Mouse (Mus musculus): ENCODE measurements around the gene Gbf1. TPM values are rescaled to one million over a fixed set of nuclear protein-coding genes. Genes with fewer than 3 reads are reported as not detected.
A peak's percentile ranks its signal among the peaks of the same experiment; 100 is the strongest.

Gbf1 gene
- polyA plus RNA-seq, 1 experiment from 2014 or later: 69.9 TPM

- no peaks in the 10 kb centered on the region for H3K27me3 ChIP-seq
- no peaks in the 10 kb centered on the region for H3K9me3 ChIP-seq
- no peak overlapping the region for H3K9ac ChIP-seq (replicated peaks)
- no peak for ATAC-seq (ENCODE audit: low FRiP score, low read depth)
- H3K4me3 ChIP-seq: no peak overlapping the region
- no peak overlapping the region for H3K27ac ChIP-seq (replicated peaks)
- H3K36me3 ChIP-seq: peaks cover 69% of the 10 kb centered on the region
- no peaks in the 10 kb centered on the region for H3K4me1 ChIP-seq
- WGBS: 86% methylated on average over 7 of the region's 7 CpGs
- no peak overlapping the region for H3K4me2 ChIP-seq (replicated peaks)
Observed at GRCm38 (mm10) chr19:46285631-46286030, 133.3 kb downstream of the Gbf1 start.

GRCm38 (mm10) chr19:46286047-46286446, 133.7 kb downstream of the Gbf1 start:
- H3K4me3 ChIP-seq: no peak overlapping the region
- no peaks in the 10 kb centered on the region for H3K27me3 ChIP-seq
- no peak for ATAC-seq (ENCODE audit: low FRiP score, low read depth)
- no peaks in the 10 kb centered on the region for H3K4me1 ChIP-seq
- H3K36me3 ChIP-seq: peaks cover 65% of the 10 kb centered on the region
- H3K4me2 ChIP-seq (replicated peaks): no peak overlapping the region
- H3K27ac ChIP-seq (replicated peaks): no peak overlapping the region
- no peaks in the 10 kb centered on the region for H3K9me3 ChIP-seq
- WGBS: 92% methylated on average over 6 of the region's 6 CpGs
- H3K9ac ChIP-seq (replicated peaks): no peak overlapping the region

- Histone ChIP-seq H3K36me3 (peaks cover 56% of the 10 kb centered on the region), H3K9ac (replicated peaks) (no peak overlapping the region), H3K27ac (replicated peaks) (no peak overlapping the region), H3K4me3 (no peak overlapping the region), H3K27me3 (no peaks in the 10 kb centered on the region), H3K4me2 (replicated peaks) (no peak overlapping the region), H3K9me3 (no peaks in the 10 kb centered on the region), H3K4me1 (no peaks in the 10 kb centered on the region)
- WGBS: 95% methylated on average over 3 of the region's 3 CpGs
- ATAC-seq (ENCODE audit: low FRiP score, low read depth): no peak
Observed at GRCm38 (mm10) chr19:46286926-46287325, 134.6 kb downstream of the Gbf1 start.

GRCm38 (mm10) chr19:46287566-46287965, 135.3 kb downstream of the Gbf1 start:
- WGBS: 86% methylated on average over 3 of the region's 3 CpGs

GRCm38 (mm10) chr19:46290535-46291105, 138.3 kb downstream of the Gbf1 start:
- no peak overlapping the region for H3K4me3 ChIP-seq
- no peak for ATAC-seq (ENCODE audit: low FRiP score, low read depth)
- H3K4me1 ChIP-seq: no peaks in the 10 kb centered on the region
- peaks cover 19% of the 10 kb centered on the region for H3K36me3 ChIP-seq
- H3K9ac ChIP-seq (replicated peaks): no peak overlapping the region
- 70% methylated on average over 12 of the region's 12 CpGs for WGBS
- H3K4me2 ChIP-seq (replicated peaks): no peak overlapping the region
- H3K27ac ChIP-seq (replicated peaks): no peak overlapping the region
- H3K27me3 ChIP-seq: no peaks in the 10 kb centered on the region
- no peaks in the 10 kb centered on the region for H3K9me3 ChIP-seq

More at GRCm38 (mm10) chr19:46287566-46287965, 135.3 kb downstream of the Gbf1 start:
- no peak overlapping the region for H3K9ac ChIP-seq (replicated peaks)
- ATAC-seq (ENCODE audit: low FRiP score, low read depth): no peak
- no peaks in the 10 kb centered on the region for H3K27me3 ChIP-seq
- H3K4me1 ChIP-seq: no peaks in the 10 kb centered on the region
- no peak overlapping the region for H3K4me2 ChIP-seq (replicated peaks)
- no peak overlapping the region for H3K27ac ChIP-seq (replicated peaks)
- H3K36me3 ChIP-seq: peaks cover 50% of the 10 kb centered on the region
- H3K4me3 ChIP-seq: no peak overlapping the region
- no peaks in the 10 kb centered on the region for H3K9me3 ChIP-seq

- no peaks in the 10 kb centered on the region for H3K9me3 ChIP-seq
- no peak overlapping the region for H3K9ac ChIP-seq (replicated peaks)
- no peaks in the 10 kb centered on the region for H3K36me3 ChIP-seq
- no peak for ATAC-seq (ENCODE audit: low FRiP score, low read depth)
- no peaks in the 10 kb centered on the region for H3K27me3 ChIP-seq
- no peak overlapping the region for H3K4me2 ChIP-seq (replicated peaks)
- H3K4me3 ChIP-seq: no peak overlapping the region
- no peaks in the 10 kb centered on the region for H3K4me1 ChIP-seq
- 75% methylated on average over 4 of the region's 4 CpGs for WGBS
- H3K27ac ChIP-seq (replicated peaks): no peak overlapping the region
Observed at GRCm38 (mm10) chr19:46296938-46297337, 144.6 kb downstream of the Gbf1 start.

GRCm38 (mm10) chr19:46300294-46301045, 148.2 kb downstream of the Gbf1 start:
- Histone ChIP-seq H3K4me2 (replicated peaks) (no peak overlapping the region), H3K9me3 (no peaks in the 10 kb centered on the region), H3K36me3 (no peaks in the 10 kb centered on the region), H3K9ac (replicated peaks) (no peak overlapping the region), H3K27me3 (peaks cover 9% of the 10 kb centered on the region; the same call in 1 of the 2 replicates), H3K4me3 (no peak overlapping the region), H3K4me1 (peaks cover 17% of the 10 kb centered on the region), H3K27ac (replicated peaks) (no peak overlapping the region)
- WGBS: 39% methylated on average over 8 of the region's 8 CpGs
- no peak for ATAC-seq (ENCODE audit: low FRiP score, low read depth)

GRCm38 (mm10) chr19:46302551-46302950, 150.2 kb downstream of the Gbf1 start:
- no peak overlapping the region for H3K4me3 ChIP-seq
- H3K27ac ChIP-seq (replicated peaks): no peak overlapping the region
- H3K27me3 ChIP-seq: peaks cover 26% of the 10 kb centered on the region
- no peak overlapping the region for H3K4me2 ChIP-seq (replicated peaks)
- ATAC-seq (ENCODE audit: low FRiP score, low read depth): no peak
- H3K36me3 ChIP-seq: no peaks in the 10 kb centered on the region
- H3K9me3 ChIP-seq: no peaks in the 10 kb centered on the region
- no peak overlapping the region for H3K9ac ChIP-seq (replicated peaks)
- peaks cover 23% of the 10 kb centered on the region for H3K4me1 ChIP-seq
- WGBS: 92% methylated on average over 4 of the region's 4 CpGs

GRCm38 (mm10) chr19:46303251-46304215, 151.2 kb downstream of the Gbf1 start:
- Histone ChIP-seq H3K4me3 (peak overlapping the region; percentile 57), H3K9ac (replicated peaks) (no peak overlapping the region; the same call in 1 of the 2 replicates), H3K27me3 (peaks cover 36% of the 10 kb centered on the region), H3K36me3 (no peaks in the 10 kb centered on the region), H3K4me1 (peaks cover 23% of the 10 kb centered on the region), H3K27ac (replicated peaks) (no peak overlapping the region), H3K9me3 (no peaks in the 10 kb centered on the region), H3K4me2 (replicated peaks) (peak overlapping the region; percentile 91)
- 58% methylated on average over 18 of the region's 18 CpGs for WGBS
- no peak for ATAC-seq (ENCODE audit: low FRiP score, low read depth)

- H3K4me2 ChIP-seq (replicated peaks): peak within 1 kb of the TSS; percentile 91
- no peaks in the 10 kb centered on the region for H3K36me3 ChIP-seq
- peak within 1 kb of the TSS; percentile 49; the same call in 1 of the 2 replicates for H3K27ac ChIP-seq (replicated peaks)
- H3K9me3 ChIP-seq: no peaks in the 10 kb centered on the region
- ATAC-seq (ENCODE audit: low FRiP score, low read depth): peak; percentile 77
- H3K4me1 ChIP-seq: peaks cover 27% of the 10 kb centered on the region
- H3K4me3 ChIP-seq: peak within 1 kb of the TSS; percentile 57
- under 1% methylated on average over 39 of the region's 39 CpGs for WGBS
- peaks cover 41% of the 10 kb centered on the region for H3K27me3 ChIP-seq
- peak within 1 kb of the TSS; percentile 57 for H3K9ac ChIP-seq (replicated peaks)
Observed at GRCm38 (mm10) chr19:46304216-46304841, 152.0 kb downstream of the Gbf1 start, which contains the start of gene Nfkb2. TSS of gene Nfkb2 (plus strand) at chr19:46304320.

GRCm38 (mm10) chr19:46304908-46305333, 152.6 kb downstream of the Gbf1 start:
- under 1% methylated on average over 34 of the region's 34 CpGs for WGBS
- Histone ChIP-seq H3K9me3 (no peaks in the 10 kb centered on the region), H3K36me3 (no peaks in the 10 kb centered on the region), H3K4me2 (replicated peaks) (peak overlapping the region; percentile 91), H3K4me1 (peaks cover 27% of the 10 kb centered on the region), H3K9ac (replicated peaks) (peak overlapping the region; percentile 57), H3K27me3 (peaks cover 47% of the 10 kb centered on the region), H3K27ac (replicated peaks) (peak overlapping the region; percentile 49; the same call in 1 of the 2 replicates), H3K4me3 (peak overlapping the region; percentile 57)
- ATAC-seq (ENCODE audit: low FRiP score, low read depth): peak; percentile 24
